Mouse (Mus musculus) heart, adult 2 months (tissue): Measurements from ENCODE around the gene Tm6sf2.

Experiments used
- CTCF ChIP-seq: fragments of 200-600 bp; IDR thresholded peaks from 2 replicates; pipeline ENCODE4 v1.8.1; 2022; ENCODE audit warnings: antibody characterized with exemption, mild to moderate bottlenecking, moderate library complexity
- EP300 ChIP-seq: fragments of 200-500 bp; IDR thresholded peaks from 2 replicates; pipeline ENCODE4 v1.6.1; 2011; ENCODE audit warnings: low read depth, low read length, control low read depth; ENCODE audit not compliant: insufficient read depth
- POLR2A ChIP-seq: fragments of 200-500 bp; IDR thresholded peaks from 2 replicates; pipeline ENCODE4 v1.6.1; 2011; ENCODE audit warnings: mild to moderate bottlenecking, low read depth, low read length, control low read depth; ENCODE audit not compliant: insufficient read depth

DNA sequence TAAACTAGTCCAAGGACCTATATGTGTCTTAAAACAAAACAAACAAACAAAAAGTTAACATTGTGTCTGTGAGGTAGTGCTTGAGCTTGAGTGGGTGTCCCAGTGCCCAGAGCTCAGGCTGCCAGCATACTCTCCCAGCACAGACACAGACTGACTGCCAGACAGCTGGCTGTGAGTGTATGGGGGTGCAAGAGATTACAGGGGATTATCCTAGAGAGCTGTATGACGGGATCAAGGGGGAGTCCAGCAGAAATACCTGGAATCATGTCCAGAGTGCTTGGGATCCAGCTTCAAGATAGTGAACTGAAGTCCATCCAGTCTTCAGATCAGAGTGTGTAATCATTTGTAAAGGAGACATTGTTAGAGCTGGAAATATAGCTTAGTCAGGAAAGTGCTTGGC lies 15.0 kb upstream of the Tm6sf2 start:
- TF ChIP-seq CTCF (no peak), EP300 (no peak), POLR2A (no peak)
